Mouse (Mus musculus) MN1 (cell line): ENCODE measurements around the gene 4930523C07Rik.

Experiments used
- DNase-seq: peaks from one replicate; pipeline ENCODE4 v3.0.0-alpha.2; 2016; ENCODE audit warnings: low spot score

4930523C07Rik gene

GRCm38 (mm10) chr1:160044237-160045021 lies at the start of gene 4930523C07Rik:
Gene 4930523C07Rik, plus strand, starts transcription at chr1:160044382.
- no peak for DNase-seq

- no peak for DNase-seq
These were observed 46.9 kb upstream of the 4930523C07Rik start for GRCm38 (mm10) chr1:159997329-159997728.

GRCm38 (mm10) chr1:159998349-159998748 lies 45.8 kb upstream of the 4930523C07Rik start:
- DNase-seq, result no peak

GRCm38 (mm10) chr1:159999232-159999631 lies 45.0 kb upstream of the 4930523C07Rik start:
- DNase-seq, result no peak

GRCm38 (mm10) chr1:160005319-160005718 lies 38.9 kb upstream of the 4930523C07Rik start:
- DNase-seq, result no peak

GRCm38 (mm10) chr1:160006919-160007588 lies 37.1 kb upstream of the 4930523C07Rik start:
- DNase-seq, result no peak

- DNase-seq, result no peak
These were observed 31.1 kb upstream of the 4930523C07Rik start for GRCm38 (mm10) chr1:160013042-160013441.

- no peak for DNase-seq
These were observed 19.7 kb upstream of the 4930523C07Rik start for GRCm38 (mm10) chr1:160024339-160024980.

GRCm38 (mm10) chr1:160025146-160025894 lies 18.9 kb upstream of the 4930523C07Rik start:
- DNase-seq, result no peak

- no peak for DNase-seq
These were observed 18.3 kb upstream of the 4930523C07Rik start for GRCm38 (mm10) chr1:160025895-160026255.

- DNase-seq, result no peak
These were observed 16.2 kb upstream of the 4930523C07Rik start for GRCm38 (mm10) chr1:160027939-160028338.

GRCm38 (mm10) chr1:160033948-160034598 lies 10.1 kb upstream of the 4930523C07Rik start:
- no peak for DNase-seq

- no peak for DNase-seq
These were observed 8.6 kb upstream of the 4930523C07Rik start for GRCm38 (mm10) chr1:160035561-160035960.

GRCm38 (mm10) chr1:160036996-160037521 lies 7.1 kb upstream of the 4930523C07Rik start:
- DNase-seq, result no peak

GRCm38 (mm10) chr1:160039951-160040645 lies 4.1 kb upstream of the 4930523C07Rik start:
- DNase-seq, result no peak

- no peak for DNase-seq
These were observed 2.9 kb upstream of the 4930523C07Rik start for GRCm38 (mm10) chr1:160041264-160041775.

- no peak for DNase-seq
These were observed 1.8 kb upstream of the 4930523C07Rik start for GRCm38 (mm10) chr1:160042351-160042750.

GRCm38 (mm10) chr1:160043271-160043975 lies 759 bp upstream of the 4930523C07Rik start:
- no peak for DNase-seq

- no peak for DNase-seq
These were observed 1.0 kb downstream of the 4930523C07Rik start for GRCm38 (mm10) chr1:160045056-160045715.
